Mouse (Mus musculus): Measurements from ENCODE around the gene Cbx6. TPM values are rescaled to one million over a fixed set of nuclear protein-coding genes. Genes with fewer than 3 reads are reported as not detected.

The Cbx6 gene
- polyA plus RNA-seq, 1 experiment from 2014 or later, result 22.4 TPM

DNA sequence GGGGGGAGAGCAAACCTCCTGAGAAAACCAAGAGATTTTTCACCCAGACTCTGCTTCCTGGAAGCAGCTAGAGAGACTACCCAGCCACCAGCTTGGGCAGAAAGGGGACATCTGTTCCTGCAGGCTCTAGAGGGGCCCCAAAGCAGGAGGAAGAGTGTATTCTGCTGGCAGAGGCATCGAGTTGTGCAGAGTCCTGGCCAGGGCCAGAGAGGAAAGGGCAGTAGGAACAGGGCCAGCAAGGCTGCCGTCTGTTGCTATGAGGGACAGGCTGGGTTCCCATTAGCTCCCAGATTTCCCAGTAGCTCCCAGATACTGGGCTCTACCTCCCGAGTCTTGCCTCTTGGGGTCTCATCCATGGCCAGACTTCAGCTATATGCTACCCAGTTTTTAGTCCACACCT is 24.4 kb downstream of the Cbx6 start:
- Histone ChIP-seq H3K27me3 (ENCODE audit: control insufficient read depth, insufficient read depth, low read length) (peaks cover 32% of the 10 kb centered on the region), H3K4me1 (ENCODE audit: control insufficient read depth, insufficient read depth, low read length) (no peaks in the 10 kb centered on the region), H3K9ac (ENCODE audit: low read depth, low read length) (no peak overlapping the region), H3K9me3 (ENCODE audit: control insufficient read depth, low read length) (no peaks in the 10 kb centered on the region), H3K27ac (ENCODE audit: low read depth, low read length) (no peak overlapping the region), H3K36me3 (ENCODE audit: control insufficient read depth, insufficient read depth, low read length) (no peaks in the 10 kb centered on the region), H3K4me3 (ENCODE audit: low read length) (no peak overlapping the region), H3K4me2 (replicated peaks; ENCODE audit: low read depth, low read length) (no peak overlapping the region)
- ATAC-seq (ENCODE audit: low FRiP score, low TSS enrichment), result no peak
- 68% methylated on average over 3 of the region's 3 CpGs for WGBS

DNA sequence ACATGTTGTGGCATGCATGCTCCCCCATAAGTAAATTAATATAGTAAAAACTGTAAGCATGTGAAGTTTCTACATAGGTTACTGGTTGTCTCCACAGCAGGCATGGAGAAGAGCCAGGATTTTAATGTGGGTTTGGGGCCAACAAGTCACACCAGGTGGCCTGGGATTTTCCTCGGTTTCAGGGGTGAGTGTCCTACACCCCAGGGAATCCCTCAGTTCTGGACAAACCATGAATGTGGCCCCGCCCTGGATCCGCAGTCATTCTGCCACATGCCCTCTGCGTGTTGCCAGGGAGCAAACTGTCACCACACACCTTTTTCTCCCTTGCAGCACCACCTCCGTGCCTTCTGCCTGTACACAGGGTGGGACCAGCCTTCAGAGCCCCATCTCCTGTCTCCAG is 25.8 kb downstream of the Cbx6 start:
- ATAC-seq (ENCODE audit: low FRiP score, low TSS enrichment), result no peak
- H3K27me3 ChIP-seq (ENCODE audit: control insufficient read depth, insufficient read depth, low read length), result peaks cover 46% of the 10 kb centered on the region
- WGBS, result 52% methylated on average over 5 of the region's 5 CpGs

DNA sequence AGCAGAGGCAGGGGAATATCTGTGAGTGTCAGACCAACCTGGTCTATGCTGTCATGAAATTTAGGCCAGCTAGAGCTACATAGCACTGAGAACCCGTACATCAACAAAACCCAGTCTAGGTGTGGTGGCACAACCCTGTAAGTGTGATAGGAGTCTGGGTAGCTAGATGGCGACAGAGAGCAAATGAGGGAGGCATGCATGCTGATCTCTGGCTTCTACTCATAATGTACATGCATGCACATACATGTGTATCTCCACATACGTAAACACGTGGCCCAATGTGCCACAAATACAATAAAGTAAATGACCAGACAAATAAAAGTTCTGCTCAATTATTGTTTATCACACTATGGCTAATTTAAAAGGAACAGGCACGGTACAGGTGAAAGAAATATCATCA is 26.4 kb downstream of the Cbx6 start:
- H3K4me3 ChIP-seq (ENCODE audit: low read length), result no peak overlapping the region
- ATAC-seq (ENCODE audit: low FRiP score, low TSS enrichment), result no peak
- 37% methylated on average over 5 of the region's 5 CpGs for WGBS
- H3K9ac ChIP-seq (ENCODE audit: low read depth, low read length), result no peak overlapping the region
- H3K36me3 ChIP-seq (ENCODE audit: control insufficient read depth, insufficient read depth, low read length), result no peaks in the 10 kb centered on the region
- no peaks in the 10 kb centered on the region for H3K4me1 ChIP-seq (ENCODE audit: control insufficient read depth, insufficient read depth, low read length)
- no peak overlapping the region for H3K4me2 ChIP-seq (replicated peaks; ENCODE audit: low read depth, low read length)
- peaks cover 51% of the 10 kb centered on the region for H3K27me3 ChIP-seq (ENCODE audit: control insufficient read depth, insufficient read depth, low read length)
- no peaks in the 10 kb centered on the region for H3K9me3 ChIP-seq (ENCODE audit: control insufficient read depth, low read length)
- H3K27ac ChIP-seq (ENCODE audit: low read depth, low read length), result no peak overlapping the region

More for the DNA sequence above, 25.8 kb downstream of the Cbx6 start:
- Histone ChIP-seq H3K27ac (ENCODE audit: low read depth, low read length) (no peak overlapping the region), H3K9me3 (ENCODE audit: control insufficient read depth, low read length) (no peaks in the 10 kb centered on the region), H3K4me1 (ENCODE audit: control insufficient read depth, insufficient read depth, low read length) (no peaks in the 10 kb centered on the region), H3K4me2 (replicated peaks; ENCODE audit: low read depth, low read length) (no peak overlapping the region), H3K36me3 (ENCODE audit: control insufficient read depth, insufficient read depth, low read length) (no peaks in the 10 kb centered on the region), H3K4me3 (ENCODE audit: low read length) (no peak overlapping the region), H3K9ac (ENCODE audit: low read depth, low read length) (no peak overlapping the region)

DNA sequence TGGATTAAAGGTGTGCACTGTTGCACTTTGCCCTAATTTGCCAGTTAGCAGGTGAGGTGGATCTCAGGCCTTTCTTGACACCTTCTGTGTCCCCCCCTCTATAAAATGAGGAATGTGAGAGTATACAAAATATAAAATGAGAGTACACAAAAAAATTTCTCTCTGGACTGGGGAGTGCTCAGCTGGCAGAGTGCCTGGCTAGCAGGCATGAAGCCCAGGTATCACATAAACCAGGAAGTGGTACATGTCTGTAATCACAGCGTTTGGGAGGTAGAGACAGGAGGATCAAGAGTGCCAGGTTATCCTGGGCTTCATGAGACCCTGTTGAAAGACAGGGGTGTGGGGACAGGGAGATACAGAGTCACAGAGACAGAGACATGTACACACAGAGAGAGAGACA is 27.4 kb downstream of the Cbx6 start:
- no peaks in the 10 kb centered on the region for H3K4me1 ChIP-seq (ENCODE audit: control insufficient read depth, insufficient read depth, low read length)
- no peak overlapping the region for H3K4me2 ChIP-seq (replicated peaks; ENCODE audit: low read depth, low read length)
- H3K9ac ChIP-seq (ENCODE audit: low read depth, low read length), result no peak overlapping the region
- no peak for ATAC-seq (ENCODE audit: low FRiP score, low TSS enrichment)
- no peaks in the 10 kb centered on the region for H3K9me3 ChIP-seq (ENCODE audit: control insufficient read depth, low read length)
- H3K27me3 ChIP-seq (ENCODE audit: control insufficient read depth, insufficient read depth, low read length), result peaks cover 62% of the 10 kb centered on the region
- 53% methylated on average over 1 of the region's 1 CpGs for WGBS
- H3K27ac ChIP-seq (ENCODE audit: low read depth, low read length), result no peak overlapping the region
- H3K4me3 ChIP-seq (ENCODE audit: low read length), result no peak overlapping the region
- H3K36me3 ChIP-seq (ENCODE audit: control insufficient read depth, insufficient read depth, low read length), result no peaks in the 10 kb centered on the region

DNA sequence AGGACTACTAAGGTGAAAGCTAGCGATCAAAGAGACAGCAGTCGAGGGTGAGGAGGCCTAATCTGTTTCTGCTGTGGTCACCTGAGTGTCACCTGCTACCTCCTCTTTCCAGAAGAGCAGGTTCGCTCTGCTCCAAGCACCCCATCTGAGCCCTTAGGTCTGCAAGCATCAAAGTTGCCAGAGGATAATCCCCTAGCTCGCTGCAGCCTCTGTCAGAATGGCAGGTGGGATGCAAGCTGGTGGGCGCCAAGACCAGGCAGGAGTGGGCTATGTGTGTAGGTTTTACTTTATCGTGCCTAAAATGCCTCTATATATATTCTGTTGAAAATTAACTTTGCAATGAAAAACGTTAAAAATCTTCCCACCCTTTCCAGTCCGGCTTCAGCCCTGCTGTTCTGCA is 29.2 kb downstream of the Cbx6 start:
- WGBS, result 26% methylated on average over 8 of the region's 8 CpGs
- Histone ChIP-seq H3K4me3 (ENCODE audit: low read length) (peak overlapping the region; percentile 57; the same call in 1 of the 2 replicates), H3K27me3 (ENCODE audit: control insufficient read depth, insufficient read depth, low read length) (peaks cover 68% of the 10 kb centered on the region), H3K36me3 (ENCODE audit: control insufficient read depth, insufficient read depth, low read length) (no peaks in the 10 kb centered on the region), H3K27ac (ENCODE audit: low read depth, low read length) (no peak overlapping the region), H3K4me1 (ENCODE audit: control insufficient read depth, insufficient read depth, low read length) (no peaks in the 10 kb centered on the region), H3K9me3 (ENCODE audit: control insufficient read depth, low read length) (no peaks in the 10 kb centered on the region), H3K4me2 (replicated peaks; ENCODE audit: low read depth, low read length) (no peak overlapping the region; the same call in 1 of the 2 replicates), H3K9ac (ENCODE audit: low read depth, low read length) (no peak overlapping the region)
- ATAC-seq (ENCODE audit: low FRiP score, low TSS enrichment), result no peak

DNA sequence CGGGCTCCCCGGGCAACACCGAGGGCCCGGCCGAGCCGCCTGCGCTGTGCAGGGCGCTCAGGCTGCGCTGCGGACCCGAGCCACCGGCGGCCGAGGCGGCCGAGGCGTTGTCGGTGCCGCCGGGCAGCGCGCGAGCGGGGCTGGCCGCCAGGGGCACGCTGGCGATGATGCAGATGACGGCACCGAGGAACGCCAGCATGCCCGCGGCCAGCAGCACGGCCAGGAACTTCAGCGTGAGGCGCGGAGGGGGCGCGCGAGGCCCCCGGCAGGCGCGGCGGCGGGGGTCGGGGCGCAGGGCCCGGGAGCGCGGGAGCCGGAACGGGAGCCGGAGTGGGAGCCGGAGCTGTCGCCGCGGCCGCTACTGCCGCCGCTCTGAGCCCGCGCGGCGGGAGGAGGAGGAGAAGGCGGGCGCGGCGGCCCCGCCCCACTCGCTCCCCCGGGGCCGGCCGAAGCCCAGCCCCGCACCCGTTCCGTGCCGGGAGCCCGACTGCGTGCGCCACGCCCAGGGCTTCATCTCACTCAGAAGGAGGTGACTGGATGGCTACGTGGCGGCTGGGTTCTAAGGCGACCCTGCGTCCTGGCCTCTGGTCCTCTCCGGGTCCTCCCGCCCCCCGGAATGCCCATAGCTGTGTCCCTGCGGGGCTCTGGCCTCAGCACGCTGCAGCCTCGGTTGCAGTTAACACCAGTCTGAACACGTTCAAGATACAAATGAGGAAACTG is 30.0 kb downstream of the Cbx6 start, which contains the start of gene Nptxr:
TSS of gene Nptxr (minus strand) at position 415 of the 720 bp plus-strand sequence.
- no peaks in the 10 kb centered on the region for H3K36me3 ChIP-seq (ENCODE audit: control insufficient read depth, insufficient read depth, low read length)
- peak; percentile 75 for ATAC-seq (ENCODE audit: low FRiP score, low TSS enrichment)
- no peak within 1 kb of the TSS for H3K27ac ChIP-seq (ENCODE audit: low read depth, low read length)
- no peaks in the 10 kb centered on the region for H3K4me1 ChIP-seq (ENCODE audit: control insufficient read depth, insufficient read depth, low read length)
- peak within 1 kb of the TSS; percentile 93 for H3K4me2 ChIP-seq (replicated peaks; ENCODE audit: low read depth, low read length)
- H3K4me3 ChIP-seq (ENCODE audit: low read length), result peak within 1 kb of the TSS; percentile 57
- under 1% methylated on average over 68 of the region's 91 CpGs for WGBS
- H3K9me3 ChIP-seq (ENCODE audit: control insufficient read depth, low read length), result no peaks in the 10 kb centered on the region
- peak within 1 kb of the TSS; percentile 61 for H3K9ac ChIP-seq (ENCODE audit: low read depth, low read length)
- peaks cover 69% of the 10 kb centered on the region for H3K27me3 ChIP-seq (ENCODE audit: control insufficient read depth, insufficient read depth, low read length)

DNA sequence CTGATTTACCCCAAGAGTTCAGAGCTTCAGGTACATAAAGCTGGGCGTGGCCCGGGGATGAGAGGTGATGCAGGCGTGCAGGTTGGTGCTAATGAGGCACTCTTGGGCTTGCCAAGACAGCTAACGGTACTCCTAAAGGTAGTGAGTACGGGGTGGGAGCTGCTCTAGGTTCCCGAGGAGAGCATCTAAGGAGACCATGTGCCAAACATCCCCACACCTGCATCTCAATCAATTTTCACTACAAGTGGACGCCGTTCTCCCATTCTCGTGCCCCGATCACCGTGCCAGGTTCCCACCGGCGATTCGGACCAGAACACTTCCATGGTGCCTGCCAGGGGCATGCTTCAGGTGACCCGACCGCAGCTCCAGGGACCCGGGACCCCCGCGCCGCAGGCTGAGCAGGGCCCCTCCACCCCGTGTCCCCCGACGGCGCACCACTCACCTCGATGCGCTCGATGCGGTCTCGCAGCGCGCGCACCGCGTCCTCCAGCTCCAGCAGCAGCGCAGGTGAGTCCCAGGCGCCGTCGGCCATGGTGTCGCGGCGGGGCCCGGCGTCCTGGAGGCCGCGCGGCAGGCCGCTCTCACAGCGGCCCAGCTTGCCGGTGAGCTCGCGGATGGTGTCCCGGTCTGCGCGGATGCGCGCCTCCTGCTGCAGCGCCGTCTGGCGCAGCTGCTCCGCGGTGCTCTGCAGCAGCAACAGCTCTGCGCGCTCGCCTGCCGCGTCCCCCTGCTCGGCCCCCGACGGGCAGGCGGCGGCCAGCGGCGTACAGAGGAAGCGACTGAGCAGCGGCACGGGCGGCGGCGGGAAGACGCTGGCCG is 30.7 kb downstream of the Cbx6 start:
- Histone ChIP-seq H3K9me3 (ENCODE audit: control insufficient read depth, low read length) (no peaks in the 10 kb centered on the region), H3K27me3 (ENCODE audit: control insufficient read depth, insufficient read depth, low read length) (peaks cover 69% of the 10 kb centered on the region), H3K36me3 (ENCODE audit: control insufficient read depth, insufficient read depth, low read length) (no peaks in the 10 kb centered on the region), H3K4me2 (replicated peaks; ENCODE audit: low read depth, low read length) (peak overlapping the region; percentile 93), H3K4me3 (ENCODE audit: low read length) (peak overlapping the region; percentile 57), H3K27ac (ENCODE audit: low read depth, low read length) (no peak overlapping the region), H3K4me1 (ENCODE audit: control insufficient read depth, insufficient read depth, low read length) (no peaks in the 10 kb centered on the region), H3K9ac (ENCODE audit: low read depth, low read length) (peak overlapping the region; percentile 61)
- WGBS, result 3% methylated on average over 76 of the region's 81 CpGs
- peak; percentile 24; the same call in 1 of the 2 replicates for ATAC-seq (ENCODE audit: low FRiP score, low TSS enrichment)

DNA sequence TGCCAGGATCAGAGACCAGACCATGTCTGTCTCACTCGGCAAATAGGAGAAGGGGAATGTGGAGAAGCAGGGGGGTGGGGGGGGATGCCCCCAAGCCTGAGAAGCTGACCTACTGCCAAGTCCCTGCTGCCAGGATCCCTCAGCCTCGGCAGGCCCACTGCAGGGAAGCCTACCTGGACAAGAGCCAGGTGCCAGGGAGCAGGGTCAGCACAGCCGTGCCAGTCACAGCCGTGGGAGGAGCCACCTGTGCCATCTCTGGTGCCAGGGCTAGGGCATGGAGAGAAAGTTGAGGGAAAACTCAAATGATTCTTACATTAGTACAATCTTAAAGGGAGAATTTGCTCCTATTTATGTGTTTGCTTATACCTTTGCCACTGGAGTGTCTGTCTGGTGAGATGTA is 32.2 kb downstream of the Cbx6 start:
- no peaks in the 10 kb centered on the region for H3K9me3 ChIP-seq (ENCODE audit: control insufficient read depth, low read length)
- H3K9ac ChIP-seq (ENCODE audit: low read depth, low read length), result no peak overlapping the region
- no peak overlapping the region for H3K4me3 ChIP-seq (ENCODE audit: low read length)
- peaks cover 65% of the 10 kb centered on the region for H3K27me3 ChIP-seq (ENCODE audit: control insufficient read depth, insufficient read depth, low read length)
- H3K36me3 ChIP-seq (ENCODE audit: control insufficient read depth, insufficient read depth, low read length), result no peaks in the 10 kb centered on the region
- no peak overlapping the region for H3K27ac ChIP-seq (ENCODE audit: low read depth, low read length)
- ATAC-seq (ENCODE audit: low FRiP score, low TSS enrichment), result no peak
- WGBS, result 64% methylated on average over 4 of the region's 4 CpGs
- H3K4me2 ChIP-seq (replicated peaks; ENCODE audit: low read depth, low read length), result no peak overlapping the region
- no peaks in the 10 kb centered on the region for H3K4me1 ChIP-seq (ENCODE audit: control insufficient read depth, insufficient read depth, low read length)

DNA sequence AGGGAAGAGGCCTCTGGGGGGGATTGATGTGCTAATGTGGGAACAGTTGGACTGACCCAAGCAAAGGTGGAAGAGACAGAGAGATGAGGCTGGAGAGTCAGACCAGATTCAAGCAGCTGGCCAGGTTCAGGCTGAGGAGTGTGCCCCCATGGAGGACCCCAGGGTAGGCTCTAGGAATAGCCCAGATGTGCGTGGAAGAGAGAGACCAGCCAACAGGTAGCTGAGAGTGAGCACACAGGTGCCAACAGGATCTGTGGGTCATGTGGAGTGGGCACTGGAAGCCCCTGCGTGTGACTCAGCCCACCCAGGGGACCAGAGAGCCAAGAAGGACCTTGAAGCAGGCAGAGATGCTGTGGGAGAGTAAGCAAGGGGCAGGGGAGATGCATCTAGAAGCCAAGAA is 32.8 kb downstream of the Cbx6 start:
- WGBS, result 62% methylated on average over 2 of the region's 2 CpGs
- Histone ChIP-seq H3K27ac (ENCODE audit: low read depth, low read length) (no peak overlapping the region), H3K9me3 (ENCODE audit: control insufficient read depth, low read length) (no peaks in the 10 kb centered on the region), H3K36me3 (ENCODE audit: control insufficient read depth, insufficient read depth, low read length) (no peaks in the 10 kb centered on the region), H3K4me2 (replicated peaks; ENCODE audit: low read depth, low read length) (no peak overlapping the region), H3K4me1 (ENCODE audit: control insufficient read depth, insufficient read depth, low read length) (no peaks in the 10 kb centered on the region), H3K4me3 (ENCODE audit: low read length) (no peak overlapping the region), H3K9ac (ENCODE audit: low read depth, low read length) (no peak overlapping the region), H3K27me3 (ENCODE audit: control insufficient read depth, insufficient read depth, low read length) (peaks cover 58% of the 10 kb centered on the region)
- ATAC-seq (ENCODE audit: low FRiP score, low TSS enrichment), result no peak
